Mouse (Mus musculus) heart, embryonic 11.5 days (tissue): ENCODE measurements around the gene Lrrc52. TPM values are rescaled to one million over a fixed set of nuclear protein-coding genes. Genes with fewer than 3 reads are reported as not detected.

Experiments
- ATAC-seq: fragments of 200-750 bp; cut with Nextera tagmentation; replicated peaks from 2 replicates; pipeline ENCODE4 v1.8.0; 2017; ENCODE audit warnings: moderate library complexity; ENCODE audit not compliant: insufficient number of reproducible peaks, low FRiP score, low TSS enrichment
- H3K27ac ChIP-seq: fragments of 300-500 bp; sonication (generic); 2 replicates; pipeline ENCODE4 v1.5.1; 2014; ENCODE audit warnings: mild to moderate bottlenecking, low read depth, low read length
- H3K27me3 ChIP-seq: fragments of 300-500 bp; sonication (generic); 2 replicates; pipeline ENCODE4 v1.6.1; 2014; ENCODE audit warnings: mild to moderate bottlenecking, low read length, mixed read lengths; ENCODE audit not compliant: control insufficient read depth, insufficient read depth
- H3K36me3 ChIP-seq: fragments of 300-500 bp; sonication (generic); 2 replicates; pipeline ENCODE4 v1.6.1; 2014; ENCODE audit warnings: mild to moderate bottlenecking, low read length, moderate library complexity, mixed read lengths; ENCODE audit not compliant: control insufficient read depth, insufficient read depth
- H3K4me1 ChIP-seq: fragments of 300-500 bp; sonication (generic); 2 replicates; pipeline ENCODE4 v1.6.1; 2014; ENCODE audit warnings: low read length; ENCODE audit not compliant: control insufficient read depth, insufficient read depth
- H3K4me2 ChIP-seq: fragments of 300-500 bp; sonication (generic); 2 replicates; pipeline ENCODE4 v1.6.1; 2014; ENCODE audit warnings: mild to moderate bottlenecking, moderate library complexity
- H3K4me3 ChIP-seq: fragments of 300-500 bp; sonication (generic); 2 replicates; pipeline ENCODE4 v1.5.1; 2014; ENCODE audit warnings: low read depth, low read length
- H3K9ac ChIP-seq: fragments of 300-500 bp; sonication (generic); 2 replicates; pipeline ENCODE4 v1.6.1; 2014; ENCODE audit warnings: mild to moderate bottlenecking, low read depth, low read length, moderate library complexity
- H3K9me3 ChIP-seq: fragments of 300-500 bp; sonication (generic); replicated peaks from 2 replicates; pipeline ENCODE4 v1.6.1; 2016; ENCODE audit warnings: low read length; ENCODE audit not compliant: control insufficient read depth
- WGBS: fragments of 180-500 bp; shearing (Covaris S2); extraction: QIAGEN DNeasy Blood & Tissue Kit; methylation state at CpG from one replicate; pipeline ENCODE4 v1.1.7; 2014; ENCODE audit not compliant: insufficient replicate concordance; 5-methylcytosine and 5-hydroxymethylcytosine counted together
- polyA plus RNA-seq: library from polyadenylated mRNA; unstranded; fragments of >200 nt; fragmentation: Nextera tagmentation; extraction: Ambion mirVana; gene quantifications from 2 replicates; pipeline ENCODE4 v1.2.1, GENCODE M21; 2014

The Lrrc52 gene
- polyA plus RNA-seq, 1 experiment from 2014 or later = not detected

DNA sequence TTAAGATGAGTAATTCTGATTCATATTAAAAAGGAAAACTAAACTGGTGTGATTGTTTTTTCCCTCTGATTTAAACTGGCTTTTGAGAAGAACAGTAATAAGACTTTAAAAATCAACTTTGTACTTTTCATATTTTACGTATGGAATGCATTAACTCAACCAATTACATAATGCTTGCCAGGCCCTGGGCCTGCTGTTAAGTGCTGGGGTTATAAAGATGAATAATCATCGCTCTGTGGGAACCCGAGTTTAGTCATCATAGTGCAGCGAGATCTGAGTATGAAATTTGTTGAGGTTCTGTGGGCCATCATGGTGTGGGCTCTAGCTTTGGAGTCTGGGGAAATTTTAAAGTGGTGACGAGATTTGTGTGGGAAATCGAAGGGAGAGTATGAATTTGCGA, 39.9 kb downstream of the Lrrc52 start:
- ATAC-seq = no peak
- Histone ChIP-seq H3K27ac (no peak overlapping the region), H3K27me3 (no peaks in the 10 kb centered on the region), H3K9me3 (no peaks in the 10 kb centered on the region), H3K4me2 (no peak overlapping the region), H3K4me1 (no peaks in the 10 kb centered on the region), H3K9ac (no peak overlapping the region), H3K36me3 (no peaks in the 10 kb centered on the region), H3K4me3 (no peak overlapping the region)
- WGBS = 77% methylated on average over 7 of the region's 7 CpGs

DNA sequence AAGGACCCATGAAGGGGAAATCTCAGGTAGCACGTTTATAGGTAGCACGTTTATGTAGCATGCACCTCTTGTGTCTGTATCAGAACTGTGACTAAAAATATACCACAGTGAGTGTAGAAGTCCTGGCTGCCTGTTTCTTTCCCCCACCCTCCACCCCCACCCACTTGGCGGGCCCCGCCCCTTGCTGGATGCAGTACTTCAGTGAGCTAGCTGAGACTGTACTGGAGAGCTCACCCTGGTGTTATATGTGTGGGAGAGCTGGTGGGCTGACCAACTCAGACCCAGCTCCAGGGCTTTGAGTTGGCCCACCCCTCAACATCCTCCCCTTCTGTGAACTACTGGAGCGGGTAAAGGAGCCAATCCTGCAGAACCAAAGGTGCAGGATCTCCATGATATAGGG, 41.0 kb downstream of the Lrrc52 start:
- H3K4me2 ChIP-seq = no peak overlapping the region
- WGBS = 59% methylated on average over 5 of the region's 5 CpGs
- no peaks in the 10 kb centered on the region for H3K36me3 ChIP-seq
- no peaks in the 10 kb centered on the region for H3K9me3 ChIP-seq
- H3K27me3 ChIP-seq = no peaks in the 10 kb centered on the region
- H3K4me3 ChIP-seq = no peak overlapping the region
- H3K27ac ChIP-seq = no peak overlapping the region
- no peaks in the 10 kb centered on the region for H3K4me1 ChIP-seq
- no peak for ATAC-seq
- no peak overlapping the region for H3K9ac ChIP-seq

DNA sequence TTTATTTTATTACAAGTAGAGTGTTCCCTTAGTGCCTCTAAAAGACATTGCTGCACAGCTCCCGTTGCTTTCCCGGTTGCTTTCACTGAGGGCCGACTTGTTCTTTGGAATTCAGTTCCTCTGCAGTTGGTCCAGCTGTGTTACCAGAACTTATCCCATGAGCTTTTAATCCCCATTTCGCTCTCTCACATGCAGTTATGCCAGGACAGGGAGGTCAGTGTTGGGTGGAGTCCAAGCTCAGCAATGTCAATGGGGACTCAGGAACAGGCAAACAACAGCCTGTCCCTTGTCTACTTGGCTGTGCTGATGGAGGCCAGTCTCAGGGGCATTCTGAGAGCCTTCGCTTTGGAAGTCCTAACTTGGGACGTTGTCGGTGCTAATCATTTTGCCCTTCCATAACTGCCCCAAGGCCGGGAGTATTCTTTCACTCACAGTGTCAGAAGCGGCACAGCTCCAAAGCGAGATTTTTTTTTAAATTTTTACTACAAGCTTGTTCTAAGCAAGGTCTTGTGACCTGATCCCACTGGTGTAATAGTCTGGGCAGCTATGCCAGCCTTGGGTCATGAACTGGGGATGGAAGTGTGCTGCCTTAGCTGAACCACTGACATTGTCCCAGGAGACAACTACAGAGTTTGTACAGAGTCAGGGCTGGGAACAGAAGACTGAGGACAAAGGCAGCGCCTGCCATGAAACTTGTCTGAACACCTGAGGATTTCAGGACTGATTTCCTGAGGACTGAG, 43.9 kb downstream of the Lrrc52 start:
- no peak overlapping the region for H3K4me2 ChIP-seq
- no peak overlapping the region for H3K4me3 ChIP-seq
- no peak overlapping the region for H3K27ac ChIP-seq
- no peaks in the 10 kb centered on the region for H3K9me3 ChIP-seq
- no peak for ATAC-seq
- no peaks in the 10 kb centered on the region for H3K27me3 ChIP-seq
- 75% methylated on average over 11 of the region's 11 CpGs for WGBS
- H3K4me1 ChIP-seq = no peaks in the 10 kb centered on the region
- no peak overlapping the region for H3K9ac ChIP-seq
- no peaks in the 10 kb centered on the region for H3K36me3 ChIP-seq

DNA sequence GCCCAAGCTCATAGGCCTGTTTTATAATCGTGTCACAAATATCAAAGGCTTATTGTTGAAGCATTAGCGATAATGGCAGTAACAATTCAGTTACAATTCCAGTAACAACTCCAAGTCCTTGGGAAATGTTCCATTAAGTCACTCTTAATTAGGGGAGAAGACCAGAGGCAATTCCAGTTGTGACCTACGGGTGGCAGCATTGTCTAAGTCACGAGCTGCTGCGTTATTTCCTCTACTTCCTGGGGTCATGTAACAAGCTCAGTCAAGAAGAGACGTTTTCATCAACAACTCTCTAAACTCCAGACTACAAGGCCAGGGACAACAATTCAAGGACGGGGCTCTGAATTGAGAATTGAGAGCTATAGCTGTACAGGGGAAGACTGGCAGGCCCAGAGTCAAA, 51.7 kb downstream of the Lrrc52 start:
- 7% methylated on average over 7 of the region's 7 CpGs for WGBS
- H3K9ac ChIP-seq = no peak overlapping the region

DNA sequence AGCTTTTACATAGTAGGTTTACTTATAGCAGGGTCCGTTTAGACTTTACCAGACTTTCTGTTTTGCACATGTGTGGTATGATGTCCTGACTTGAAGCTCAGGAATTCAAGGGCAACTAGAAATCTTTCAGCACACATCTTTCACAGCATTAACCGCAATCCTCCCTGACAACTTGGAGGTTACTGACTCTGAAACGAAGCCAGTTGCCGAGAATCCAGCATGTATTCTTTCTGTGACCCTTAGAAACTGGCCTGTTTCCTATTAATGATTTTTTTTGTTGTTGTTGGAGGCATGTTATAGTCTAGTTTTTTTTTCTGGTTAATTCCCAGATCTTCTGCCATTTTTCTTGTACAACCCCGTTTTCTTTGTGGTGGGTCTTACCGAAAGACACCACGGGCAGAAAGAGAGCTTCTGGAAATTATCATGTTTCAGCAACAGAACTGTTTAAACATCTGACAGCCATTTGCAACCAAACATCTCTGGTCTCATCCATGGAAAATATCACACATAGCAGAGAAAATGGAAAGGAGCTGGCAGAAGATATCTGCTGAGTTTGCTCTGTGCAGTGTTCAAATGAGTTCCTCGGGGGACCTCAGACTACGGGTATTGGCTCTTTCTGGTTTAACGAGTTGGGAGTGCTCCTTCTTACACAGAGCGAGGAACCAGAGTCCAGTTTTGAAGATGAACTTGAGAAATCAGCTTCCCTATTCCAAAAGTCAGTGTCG, 54.4 kb downstream of the Lrrc52 start:
- Histone ChIP-seq H3K27me3 (peaks cover 5% of the 10 kb centered on the region), H3K36me3 (no peaks in the 10 kb centered on the region), H3K4me3 (no peak overlapping the region), H3K4me2 (no peak overlapping the region), H3K9me3 (no peaks in the 10 kb centered on the region), H3K4me1 (no peaks in the 10 kb centered on the region), H3K9ac (no peak overlapping the region), H3K27ac (no peak overlapping the region)
- ATAC-seq = no peak
- 69% methylated on average over 12 of the region's 12 CpGs for WGBS

More for the DNA sequence above, 51.7 kb downstream of the Lrrc52 start:
- no peaks in the 10 kb centered on the region for H3K4me1 ChIP-seq
- H3K27me3 ChIP-seq = 0 out of 2 replicates have a peak, but pooled peaks cover 2% of the 10 kb centered on the region
- no peak overlapping the region for H3K4me2 ChIP-seq
- no peak for ATAC-seq
- no peaks in the 10 kb centered on the region for H3K9me3 ChIP-seq
- no peak overlapping the region for H3K27ac ChIP-seq
- H3K4me3 ChIP-seq = no peak overlapping the region
- no peaks in the 10 kb centered on the region for H3K36me3 ChIP-seq

DNA sequence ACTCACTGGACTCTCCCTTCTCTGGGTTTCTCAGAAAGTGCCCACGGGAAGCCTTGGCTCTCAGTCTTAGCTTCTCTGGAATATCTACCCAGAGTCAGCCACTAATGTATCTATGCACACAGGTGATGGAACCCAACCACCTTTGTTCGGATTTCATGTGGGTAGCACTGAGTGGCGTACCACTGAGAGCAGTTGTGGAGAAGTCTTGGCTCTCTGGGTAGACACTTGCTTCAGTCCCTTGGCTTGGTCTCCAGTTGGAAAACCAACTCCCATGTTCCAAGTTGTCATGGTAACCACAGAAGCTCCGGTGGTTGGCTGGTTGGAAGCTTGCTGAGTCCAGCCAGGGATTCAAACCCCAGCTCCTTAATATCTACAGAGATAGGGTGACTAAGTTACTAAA, 57.0 kb downstream of the Lrrc52 start:
- no peaks in the 10 kb centered on the region for H3K4me1 ChIP-seq
- no peak for ATAC-seq
- H3K27me3 ChIP-seq = peaks cover 5% of the 10 kb centered on the region
- WGBS = 76% methylated on average over 4 of the region's 4 CpGs
- no peak overlapping the region for H3K27ac ChIP-seq
- H3K9ac ChIP-seq = no peak overlapping the region
- H3K36me3 ChIP-seq = no peaks in the 10 kb centered on the region
- H3K4me2 ChIP-seq = no peak overlapping the region
- no peak overlapping the region for H3K4me3 ChIP-seq
- no peaks in the 10 kb centered on the region for H3K9me3 ChIP-seq

DNA sequence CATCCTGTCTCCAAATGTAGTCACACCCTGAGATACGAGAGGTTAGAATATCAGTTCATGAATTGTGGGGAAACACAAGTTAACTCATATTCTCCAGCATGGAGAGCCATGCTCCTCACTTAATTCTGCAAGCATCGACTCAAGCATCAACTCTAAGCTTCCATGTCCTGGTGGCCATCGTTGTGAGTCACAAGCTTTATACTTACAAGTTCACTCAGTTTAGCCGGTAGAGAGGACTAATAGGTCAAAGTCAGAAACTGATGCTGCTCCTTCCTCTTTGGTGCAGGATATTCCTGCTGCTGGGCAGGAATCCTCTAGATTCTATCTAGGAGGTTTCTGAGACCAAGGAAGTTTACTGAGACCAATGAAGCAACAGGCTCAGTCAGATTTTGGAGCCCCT, 61.3 kb downstream of the Lrrc52 start:
- 76% methylated on average over 4 of the region's 4 CpGs for WGBS
- Histone ChIP-seq H3K9ac (no peak overlapping the region), H3K4me2 (no peak overlapping the region), H3K4me3 (no peak overlapping the region), H3K4me1 (no peaks in the 10 kb centered on the region), H3K27ac (no peak overlapping the region), H3K9me3 (no peaks in the 10 kb centered on the region), H3K36me3 (no peaks in the 10 kb centered on the region), H3K27me3 (peaks cover 3% of the 10 kb centered on the region)
- ATAC-seq = no peak
